Mouse (Mus musculus) kidney, postnatal 0 days (tissue): ENCODE results near the gene Rasgef1b. TPM values are rescaled to one million over a fixed set of nuclear protein-coding genes. Genes with fewer than 3 reads are reported as not detected.

Experiments used
- ATAC-seq: fragments of 200-750 bp; cut with Nextera tagmentation; replicated peaks from 2 replicates; pipeline ENCODE4 v1.8.0; 2017; ENCODE audit warnings: low read depth, moderate number of reproducible peaks, moderate TSS enrichment, moderate library complexity; ENCODE audit not compliant: low FRiP score
- DNase-seq: peaks from one replicate; pipeline ENCODE4 v3.0.0-alpha.2; 2016; ENCODE audit warnings: low spot score
- H3K27ac ChIP-seq: fragments of 300-500 bp; sonication (generic); 2 replicates; pipeline ENCODE4 v1.5.1; 2014; ENCODE audit warnings: mild to moderate bottlenecking
- H3K27me3 ChIP-seq: fragments of 300-500 bp; sonication (generic); 2 replicates; pipeline ENCODE4 v1.6.1; 2014; ENCODE audit warnings: low read length, mixed read lengths; ENCODE audit not compliant: insufficient read depth
- H3K36me3 ChIP-seq: fragments of 300-500 bp; sonication (generic); 2 replicates; pipeline ENCODE4 v1.6.1; 2014; ENCODE audit warnings: low read length, mixed read lengths; ENCODE audit not compliant: insufficient read depth
- H3K4me1 ChIP-seq: fragments of 300-500 bp; sonication (generic); replicated peaks from 2 replicates; pipeline ENCODE4 v1.6.1; 2014; ENCODE audit warnings: antibody characterized with exemption, low read length, mixed read lengths; ENCODE audit not compliant: insufficient read depth
- H3K4me2 ChIP-seq: fragments of 300-500 bp; sonication (generic); 2 replicates; pipeline ENCODE4 v1.6.1; 2014; ENCODE audit warnings: mild to moderate bottlenecking, low read length, moderate library complexity, mixed read lengths
- H3K4me3 ChIP-seq: fragments of 300-500 bp; sonication (generic); replicated peaks from 2 replicates; pipeline ENCODE4 v1.5.1; 2014; ENCODE audit warnings: low read depth, low read length
- H3K9ac ChIP-seq: fragments of 300-500 bp; sonication (generic); 2 replicates; pipeline ENCODE4 v1.6.1; 2014; ENCODE audit warnings: low read depth, low read length
- H3K9me3 ChIP-seq: fragments of 300-500 bp; sonication (generic); replicated peaks from 2 replicates; pipeline ENCODE4 v1.6.1; 2016; ENCODE audit warnings: low read length, inconsistent platforms, mixed read lengths
- CTCF ChIP-seq: IDR thresholded peaks from 2 replicates; pipeline ENCODE4 v1.5.1; 2016; ENCODE audit warnings: antibody characterized with exemption, low read depth, mild to moderate bottlenecking, moderate library complexity
- WGBS: fragments of 180-500 bp; shearing (Covaris S2); extraction: QIAGEN DNeasy Blood & Tissue Kit; methylation state at CpG from one replicate; pipeline ENCODE4 v1.1.7; 2014; 5-methylcytosine and 5-hydroxymethylcytosine counted together
- polyA plus RNA-seq: library from polyadenylated mRNA; unstranded; fragments of >200 nt; fragmentation: Nextera tagmentation; extraction: Ambion mirVana; gene quantifications from 2 replicates; pipeline ENCODE4 v1.2.1, GENCODE M21; 2015

Gene Rasgef1b
- polyA plus RNA-seq, 1 experiment from 2014 or later = 7.3 TPM

GRCm38 (mm10) chr5:99375725-99376124 lies 353.1 kb downstream of the Rasgef1b start:
- DNase-seq = no peak
- TF ChIP-seq CTCF = no peak
- Histone ChIP-seq H3K9me3 (no peaks in the 10 kb centered on the region), H3K9ac (no peak overlapping the region), H3K4me2 (no peak overlapping the region), H3K36me3 (no peaks in the 10 kb centered on the region), H3K27ac (no peak overlapping the region), H3K27me3 (no peaks in the 10 kb centered on the region), H3K4me3 (no peak overlapping the region), H3K4me1 (0 out of 2 replicates have a peak, but pooled peaks cover 3% of the 10 kb centered on the region)
- WGBS = 67% methylated on average over 7 of the region's 7 CpGs
- no peak for ATAC-seq

GRCm38 (mm10) chr5:99374460-99374859 lies 354.4 kb downstream of the Rasgef1b start:
- Histone ChIP-seq H3K9ac (no peak overlapping the region), H3K4me1 (no peaks in the 10 kb centered on the region), H3K4me2 (no peak overlapping the region), H3K27ac (no peak overlapping the region), H3K9me3 (no peaks in the 10 kb centered on the region), H3K4me3 (no peak overlapping the region), H3K36me3 (no peaks in the 10 kb centered on the region), H3K27me3 (no peaks in the 10 kb centered on the region)
- no peak for TF ChIP-seq CTCF
- WGBS = 90% methylated on average over 6 of the region's 6 CpGs
- ATAC-seq (no peak), DNase-seq (no peak)

GRCm38 (mm10) chr5:99373570-99374151 lies 355.2 kb downstream of the Rasgef1b start:
- H3K4me1 ChIP-seq = no peaks in the 10 kb centered on the region
- H3K4me3 ChIP-seq = no peak overlapping the region
- H3K4me2 ChIP-seq = no peak overlapping the region
- 42% methylated on average over 8 of the region's 8 CpGs for WGBS
- ATAC-seq (no peak), DNase-seq (no peak)
- H3K36me3 ChIP-seq = no peaks in the 10 kb centered on the region
- no peaks in the 10 kb centered on the region for H3K9me3 ChIP-seq
- H3K27ac ChIP-seq = no peak overlapping the region
- no peaks in the 10 kb centered on the region for H3K27me3 ChIP-seq
- no peak overlapping the region for H3K9ac ChIP-seq
- no peak for TF ChIP-seq CTCF

- DNase-seq (no peak), ATAC-seq (no peak)
- Histone ChIP-seq H3K9ac (no peak overlapping the region), H3K4me2 (no peak overlapping the region), H3K4me1 (no peaks in the 10 kb centered on the region), H3K4me3 (no peak overlapping the region), H3K27me3 (no peaks in the 10 kb centered on the region; the same call in 1 of the 2 replicates), H3K9me3 (no peaks in the 10 kb centered on the region), H3K27ac (no peak overlapping the region), H3K36me3 (no peaks in the 10 kb centered on the region)
- 50% methylated on average over 5 of the region's 5 CpGs for WGBS
- TF ChIP-seq CTCF = no peak
Measured at GRCm38 (mm10) chr5:99370636-99371035, 358.2 kb downstream of the Rasgef1b start.

GRCm38 (mm10) chr5:99369256-99369655 lies 359.6 kb downstream of the Rasgef1b start:
- Histone ChIP-seq H3K9ac (no peak overlapping the region), H3K36me3 (no peaks in the 10 kb centered on the region), H3K27ac (no peak overlapping the region), H3K27me3 (no peaks in the 10 kb centered on the region; the same call in 1 of the 2 replicates), H3K9me3 (no peaks in the 10 kb centered on the region), H3K4me2 (no peak overlapping the region), H3K4me1 (no peaks in the 10 kb centered on the region), H3K4me3 (no peak overlapping the region)
- TF ChIP-seq CTCF = no peak
- no peak for DNase-seq
- no peak for ATAC-seq
- WGBS = 56% methylated on average over 6 of the region's 6 CpGs

- no peak for TF ChIP-seq CTCF
- no peaks in the 10 kb centered on the region for H3K4me1 ChIP-seq
- ATAC-seq = no peak
- no peak overlapping the region for H3K27ac ChIP-seq
- WGBS = 27% methylated on average over 1 of the region's 1 CpGs
- H3K4me3 ChIP-seq = no peak overlapping the region
- no peaks in the 10 kb centered on the region; the same call in 1 of the 2 replicates for H3K27me3 ChIP-seq
- no peak overlapping the region for H3K4me2 ChIP-seq
- H3K36me3 ChIP-seq = no peaks in the 10 kb centered on the region
- no peaks in the 10 kb centered on the region for H3K9me3 ChIP-seq
- no peak overlapping the region for H3K9ac ChIP-seq
- no peak for DNase-seq
Measured at GRCm38 (mm10) chr5:99368615-99369014, 360.2 kb downstream of the Rasgef1b start.

GRCm38 (mm10) chr5:99360531-99360930 lies 368.3 kb downstream of the Rasgef1b start:
- WGBS = 67% methylated on average over 3 of the region's 3 CpGs
- H3K4me3 ChIP-seq = no peak overlapping the region
- H3K27me3 ChIP-seq = no peaks in the 10 kb centered on the region
- ATAC-seq (no peak), DNase-seq (no peak)
- no peaks in the 10 kb centered on the region for H3K4me1 ChIP-seq
- H3K36me3 ChIP-seq = no peaks in the 10 kb centered on the region
- H3K9ac ChIP-seq = no peak overlapping the region
- H3K9me3 ChIP-seq = no peaks in the 10 kb centered on the region
- H3K27ac ChIP-seq = no peak overlapping the region
- no peak overlapping the region for H3K4me2 ChIP-seq
- TF ChIP-seq CTCF = no peak
